Mouse (Mus musculus): ENCODE measurements around the gene Dnajc3.

DNA sequence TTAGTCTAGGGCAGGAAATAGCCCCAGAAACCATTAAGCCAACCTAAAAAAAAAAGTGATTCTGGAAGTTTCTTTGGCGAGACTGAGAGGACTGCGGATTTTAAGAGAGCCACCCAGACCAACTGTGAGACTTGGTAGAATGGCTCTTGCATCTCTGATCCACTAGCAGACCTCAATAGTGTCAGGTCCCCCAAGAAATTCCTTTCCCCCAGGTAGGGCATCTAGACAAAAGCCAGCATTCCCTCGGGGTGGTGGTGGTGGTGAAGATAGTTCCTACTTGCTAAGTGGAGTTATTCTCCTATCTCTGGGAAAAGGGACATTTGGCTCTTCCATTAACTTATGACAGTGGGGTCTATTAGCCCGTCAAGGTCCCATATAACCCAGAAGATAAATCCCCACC, 824 bp upstream of the Dnajc3 start:
- TF ChIP-seq CTCF (IDR thresholded peaks at IDR 0.05; ENCODE audit: low read depth) (no peak), EP300 (IDR thresholded peaks at IDR 0.05; ENCODE audit: low read depth) (no peak)
